Mouse (Mus musculus): ENCODE measurements around the gene Ppp4r4.

GRCm38 (mm10) chr12:103530596-103530995 is 1.5 kb upstream of the Ppp4r4 start:
- TF ChIP-seq CTCF (IDR thresholded peaks at IDR 0.05; ENCODE audit: control insufficient read depth, insufficient read depth, insufficient read length) (no peak), MYOG (IDR thresholded peaks at IDR 0.05; ENCODE audit: control insufficient read depth, extremely low read depth, insufficient read length) (no peak), MYOD1 (IDR thresholded peaks at IDR 0.05; ENCODE audit: control insufficient read depth, insufficient read length, low read depth) (no peak), CEBPB (IDR thresholded peaks at IDR 0.05; ENCODE audit: low read depth) (no peak)

Data from C2C12 (cell line).